Mouse (Mus musculus): Measurements from ENCODE around the gene Nxf1.

DNA sequence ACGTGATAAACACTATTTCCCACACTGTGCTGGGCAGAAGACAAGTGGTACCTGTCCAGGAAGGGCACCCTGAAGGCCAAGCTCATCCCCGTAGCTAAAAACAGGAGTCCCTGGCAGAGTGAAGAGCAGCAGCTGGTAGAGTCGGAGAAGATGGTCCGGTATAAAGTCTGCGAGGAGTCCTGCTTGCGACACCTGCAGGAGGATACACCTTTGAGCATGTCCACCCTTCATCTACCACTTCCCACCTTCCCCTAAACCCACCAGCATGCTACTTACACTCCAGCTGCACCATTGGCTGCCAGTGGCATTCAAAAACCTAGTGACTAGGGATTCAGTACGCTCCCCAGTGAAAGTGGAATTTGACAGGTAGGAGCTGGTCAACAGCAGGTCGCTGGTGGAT lies 47.9 kb upstream of the Nxf1 start:
- TF ChIP-seq CTCF (IDR thresholded peaks at IDR 0.05; ENCODE audit: low read depth, low read length): no peak
- no peak for TF ChIP-seq GATA1 (IDR thresholded peaks at IDR 0.05; ENCODE audit: borderline replicate concordance, low read length)
